Mouse (Mus musculus): ENCODE measurements around the gene Zmynd8.

- no peak for TF ChIP-seq CTCF (IDR thresholded peaks at IDR 0.05; ENCODE audit: low read depth)
- TF ChIP-seq EP300 (IDR thresholded peaks at IDR 0.05; ENCODE audit: low read depth) = no peak
Observed at GRCm38 (mm10) chr2:165906332-165906945, 7.6 kb upstream of the Zmynd8 start.

Data from liver, postnatal 0 days (tissue).